Mouse (Mus musculus) gonadal fat pad, adult 2 months (tissue): ENCODE results near the gene Tfcp2l1. TPM values are rescaled to one million over a fixed set of nuclear protein-coding genes. Genes with fewer than 3 reads are reported as not detected.

Source experiments
- DNase-seq: peaks from one replicate; pipeline ENCODE4 v3.0.0-alpha.2; 2012; ENCODE audit warnings: low read depth
- polyA plus RNA-seq: library from polyadenylated mRNA; depleted of rRNA; stranded (reverse); fragments of >200 nt; gene quantifications from 2 replicates; pipeline ENCODE4 v1.2.3, GENCODE M21; 2012

Tfcp2l1 gene
- polyA plus RNA-seq, 1 experiment: 12.1 TPM

GRCm38 (mm10) chr1:118650771-118651080 lies 23.0 kb downstream of the Tfcp2l1 start:
- no peak for DNase-seq

- no peak for DNase-seq
Measured at GRCm38 (mm10) chr1:118658716-118659115, 31.0 kb downstream of the Tfcp2l1 start.

DNA sequence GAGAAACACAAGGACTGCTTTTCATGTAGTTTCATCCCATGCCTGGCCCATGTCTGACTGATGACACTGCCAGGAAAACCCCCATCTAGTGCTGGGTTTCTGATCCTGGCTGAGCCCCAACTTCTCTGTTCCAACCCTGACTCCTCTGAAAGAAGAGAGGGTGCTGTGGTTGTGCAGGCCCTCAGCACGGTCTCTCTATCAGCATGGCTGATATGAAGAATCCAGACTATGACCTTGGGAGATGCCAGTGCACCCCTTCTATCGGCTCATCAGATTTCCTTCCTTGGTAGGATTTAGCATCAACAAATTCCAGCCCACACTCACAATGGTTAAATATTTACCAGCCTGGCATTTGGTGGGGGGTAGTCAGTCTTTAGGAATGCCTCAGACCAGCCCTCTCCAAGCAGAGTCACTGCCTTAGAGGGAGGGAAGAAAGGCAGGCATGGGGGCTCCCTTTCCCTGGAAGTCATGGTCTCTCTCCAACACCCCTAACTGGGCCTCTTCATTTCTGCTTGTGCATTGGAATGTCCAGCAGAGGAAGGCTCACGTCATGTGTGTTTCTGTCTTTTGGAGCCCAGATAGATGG lies 33.2 kb downstream of the Tfcp2l1 start:
- no peak for DNase-seq

DNA sequence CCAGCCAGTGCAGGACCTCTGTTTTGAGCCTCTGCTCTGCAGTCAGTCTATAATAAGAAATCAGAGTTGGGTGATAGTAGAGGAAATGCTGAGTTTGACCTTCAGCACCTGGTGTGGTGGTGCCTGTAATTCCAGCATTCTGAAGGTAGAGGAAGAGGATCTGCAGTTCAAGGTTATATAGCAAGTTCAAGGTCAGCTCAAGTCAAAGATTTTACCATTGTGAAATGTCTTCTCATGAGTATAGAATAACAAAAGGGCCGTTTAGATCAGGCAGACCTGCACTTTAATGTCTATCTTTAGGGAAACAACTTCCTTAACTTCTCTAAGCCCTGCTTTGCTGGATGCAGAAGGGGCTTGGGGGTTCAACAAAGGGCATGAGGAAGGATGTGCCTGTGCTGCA lies 35.3 kb downstream of the Tfcp2l1 start:
- DNase-seq: no peak

- DNase-seq: no peak
Measured at GRCm38 (mm10) chr1:118667536-118667935, 39.8 kb downstream of the Tfcp2l1 start.

DNA sequence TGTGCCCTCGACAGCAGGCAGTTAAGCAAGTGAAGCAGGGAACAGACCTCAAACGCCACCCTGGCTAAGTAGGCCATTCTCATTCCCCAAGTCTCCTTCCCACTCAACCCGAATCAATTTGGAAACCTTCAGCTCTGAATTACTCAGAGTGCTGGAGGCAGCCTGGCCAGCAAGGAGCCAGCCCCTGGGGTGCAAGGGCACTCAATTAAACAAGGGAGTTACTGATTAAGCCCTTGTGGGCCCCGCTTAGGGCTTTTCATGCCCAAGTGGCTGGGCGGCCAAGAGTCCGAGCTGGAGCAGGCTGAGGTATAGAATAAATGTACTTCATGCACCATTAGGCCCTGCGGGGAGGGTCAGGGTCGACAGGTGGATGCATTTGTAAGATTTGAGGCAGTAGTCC lies 44.5 kb downstream of the Tfcp2l1 start:
- DNase-seq: no peak

DNA sequence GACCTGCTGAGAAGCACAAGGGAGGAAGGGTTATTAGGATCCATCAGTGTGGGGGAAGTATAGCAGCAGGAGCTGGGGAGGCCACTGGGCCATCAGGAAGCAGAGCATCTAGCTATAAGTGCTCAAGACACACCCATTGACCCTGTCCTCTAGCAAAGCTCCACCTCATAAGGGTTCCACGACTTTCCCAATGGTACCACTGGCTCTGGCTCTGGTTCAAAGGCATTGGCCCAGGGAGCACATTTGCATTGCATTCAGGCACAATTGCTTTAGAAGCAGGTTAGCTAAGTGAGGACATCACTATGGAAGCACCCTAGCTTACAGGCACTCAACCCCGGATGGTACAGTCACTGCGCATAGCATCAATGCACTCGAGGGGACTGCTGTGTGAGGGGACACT lies 46.4 kb downstream of the Tfcp2l1 start:
- DNase-seq: no peak

DNA sequence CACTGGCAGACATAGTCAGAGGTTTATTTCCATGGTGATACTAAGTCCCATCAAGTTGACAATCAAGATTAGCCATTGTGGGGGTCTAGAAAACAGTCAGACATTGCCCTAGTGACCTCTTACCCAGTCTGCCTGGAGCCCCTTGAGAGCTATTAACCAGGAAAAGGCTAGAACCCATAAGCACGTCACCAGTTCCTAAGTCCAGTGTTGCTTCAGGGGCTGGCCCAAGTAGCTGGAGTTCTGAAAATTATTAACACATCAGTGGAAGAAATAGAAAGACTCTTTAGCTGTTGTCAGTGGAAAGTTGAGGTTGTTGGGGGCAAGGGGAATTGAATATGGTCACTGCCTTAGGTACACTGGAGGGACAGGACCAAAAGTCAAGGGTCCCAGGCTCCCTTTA lies 54.2 kb downstream of the Tfcp2l1 start:
- DNase-seq: no peak

DNA sequence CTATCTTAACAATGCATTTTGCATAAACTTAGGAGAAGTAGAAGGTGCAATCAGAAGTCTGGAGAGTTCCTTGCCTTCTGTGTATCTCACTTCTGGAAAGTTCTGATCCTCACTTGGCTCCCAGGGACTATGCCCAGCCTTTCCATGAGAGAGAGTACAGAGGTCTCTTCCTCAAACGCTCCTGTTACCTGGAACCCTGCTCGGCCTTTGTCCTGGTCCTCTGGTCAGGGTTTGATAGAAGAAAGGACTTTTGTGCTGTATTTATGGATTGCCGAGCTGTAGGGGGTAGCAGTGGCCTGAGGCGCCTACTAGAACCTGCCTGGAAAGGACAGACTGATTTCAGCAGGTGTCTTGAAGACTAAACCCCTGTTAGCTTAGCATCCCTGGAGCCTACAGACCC lies 55.9 kb downstream of the Tfcp2l1 start:
- no peak for DNase-seq

DNA sequence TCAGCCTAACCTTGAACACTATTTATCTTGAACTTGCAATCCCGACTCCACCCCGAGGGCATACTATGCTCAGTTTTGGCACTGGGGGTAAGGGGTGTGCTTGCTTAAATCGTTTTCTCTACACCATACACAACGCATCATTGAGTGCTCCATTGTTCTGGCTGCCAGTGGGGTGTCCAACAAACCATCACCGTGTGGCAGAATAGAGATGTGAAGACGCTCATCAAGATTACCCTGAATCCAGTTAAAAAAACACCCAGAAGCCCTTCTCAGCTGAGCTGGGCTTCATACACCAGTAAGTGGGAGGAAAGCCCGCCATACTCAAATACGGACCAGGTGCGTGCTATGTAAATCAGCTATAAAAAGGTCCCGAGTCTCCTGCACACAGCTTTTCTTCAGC lies 60.0 kb downstream of the Tfcp2l1 start:
- DNase-seq: no peak

- no peak for DNase-seq
Measured at GRCm38 (mm10) chr1:118689830-118690229, 62.1 kb downstream of the Tfcp2l1 start.

DNA sequence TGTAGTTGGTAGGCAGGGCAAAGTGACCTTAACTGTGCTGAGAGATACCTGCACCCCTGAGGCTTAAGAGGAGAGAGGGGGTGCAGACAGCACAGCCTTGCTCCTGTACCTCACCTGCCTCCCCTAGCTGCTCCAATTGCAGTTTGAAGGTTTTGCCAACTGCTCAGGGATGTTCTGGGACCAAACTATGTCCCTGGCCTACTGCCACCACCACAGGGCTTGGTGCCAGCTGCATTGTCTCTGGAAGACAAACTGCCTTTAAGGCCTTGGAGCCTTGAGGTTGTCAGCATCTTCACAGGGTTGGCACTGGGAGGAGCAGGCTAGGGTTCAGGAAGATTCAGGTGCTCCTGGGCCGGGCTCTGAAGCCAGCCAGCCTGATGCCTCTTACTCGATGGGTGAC lies 66.7 kb downstream of the Tfcp2l1 start:
- no peak for DNase-seq

DNA sequence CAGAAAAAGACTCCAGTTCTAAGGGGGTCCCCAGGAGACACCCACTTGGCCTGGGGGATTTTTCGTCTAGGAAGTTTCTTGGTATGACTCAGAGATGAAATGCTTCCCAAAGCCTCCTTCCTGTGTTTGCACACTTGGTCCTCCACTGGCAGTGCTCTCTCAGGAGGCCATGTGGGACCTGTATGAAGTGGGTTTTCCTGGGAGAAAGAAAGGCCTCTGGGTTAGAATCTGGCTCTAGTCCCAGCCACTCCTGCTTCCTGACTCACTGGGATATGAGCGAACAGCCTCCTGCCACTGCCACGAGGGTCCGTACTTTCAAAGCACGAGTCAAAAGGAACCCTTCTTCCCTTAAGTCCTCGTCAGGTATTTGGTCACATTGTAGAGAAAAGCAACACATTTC lies 70.2 kb downstream of the Tfcp2l1 start:
- DNase-seq: no peak

DNA sequence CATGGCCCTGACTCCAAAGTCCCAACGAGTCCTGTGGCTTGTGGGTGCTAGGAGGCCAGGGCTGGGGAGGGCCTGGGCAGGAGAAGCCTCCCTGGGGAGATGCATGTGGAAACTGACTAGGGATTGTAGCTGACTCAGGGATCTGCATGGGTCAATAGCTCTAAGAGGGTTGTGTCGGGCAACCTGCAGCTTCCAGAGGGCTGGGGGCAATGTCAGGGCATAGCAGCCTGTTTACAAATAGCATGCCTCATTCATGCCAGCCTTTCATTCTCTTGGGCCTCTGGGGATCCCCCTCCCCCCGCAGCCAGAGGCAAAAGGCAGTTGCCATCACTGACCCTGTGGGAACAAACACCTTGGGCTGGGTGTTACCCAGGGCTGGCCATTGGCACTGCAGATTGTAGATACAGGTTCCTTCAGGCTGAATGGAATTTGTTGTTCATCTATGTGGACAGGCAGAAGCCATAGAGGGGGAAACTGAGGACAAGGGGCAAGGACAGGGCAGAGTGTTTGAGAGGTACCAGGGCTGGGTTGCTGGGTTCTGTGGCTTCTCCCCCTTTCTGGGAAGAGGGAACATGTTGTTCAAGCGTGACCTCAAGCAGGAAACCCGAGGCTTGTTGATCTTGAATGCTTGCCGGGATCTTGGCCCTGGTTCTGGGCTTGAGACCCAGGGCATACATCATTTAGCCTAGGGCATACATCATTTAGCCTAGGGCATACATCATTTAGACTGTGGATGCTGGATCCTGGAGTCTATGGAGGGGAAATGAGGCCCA lies 71.6 kb downstream of the Tfcp2l1 start:
- DNase-seq: no peak

DNA sequence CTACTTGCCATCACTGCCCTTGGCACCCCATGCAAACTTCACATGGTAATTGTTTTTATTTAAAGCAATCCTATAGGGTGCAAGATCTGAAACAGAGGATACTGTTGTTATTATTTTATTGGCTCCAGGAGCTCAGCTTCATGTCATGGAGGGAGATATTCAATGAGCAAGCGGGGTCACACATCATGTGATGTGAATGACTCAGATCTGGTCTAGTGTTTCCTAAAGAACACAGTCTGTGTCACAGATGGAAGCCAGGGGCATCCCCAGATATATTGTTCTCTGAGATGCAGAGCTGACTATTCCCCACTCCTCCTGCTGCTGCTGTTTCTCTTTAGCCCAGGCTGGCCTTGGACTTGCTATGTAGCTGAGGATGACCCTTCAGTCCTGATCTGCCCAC lies 72.2 kb downstream of the Tfcp2l1 start:
- DNase-seq: no peak

DNA sequence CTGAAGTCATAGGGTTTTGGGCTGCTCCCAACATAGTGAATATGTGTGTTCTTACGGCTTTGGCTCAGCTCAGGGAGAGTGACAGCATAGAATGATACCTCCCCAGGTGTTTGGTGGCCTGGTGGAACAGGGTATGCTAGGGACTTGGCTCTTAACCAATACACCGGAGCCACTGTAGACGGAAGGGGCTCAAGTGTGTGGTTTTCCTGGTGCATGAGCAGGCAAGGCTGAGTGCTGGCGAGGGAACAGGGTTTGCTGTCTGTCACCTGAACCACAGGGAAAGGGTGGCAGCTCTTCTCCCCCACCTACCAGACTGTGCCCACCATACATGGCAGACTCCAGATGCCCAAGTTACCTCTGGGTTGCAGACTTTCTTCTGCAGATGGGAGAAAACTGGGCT lies 83.9 kb downstream of the Tfcp2l1 start:
- DNase-seq: no peak

GRCm38 (mm10) chr1:118716225-118716624 lies 88.5 kb downstream of the Tfcp2l1 start:
- no peak for DNase-seq

- DNase-seq: no peak
Measured at GRCm38 (mm10) chr1:118718055-118718454, 90.3 kb downstream of the Tfcp2l1 start.

- DNase-seq: no peak
Measured at GRCm38 (mm10) chr1:118719699-118720098, 92.0 kb downstream of the Tfcp2l1 start.

DNA sequence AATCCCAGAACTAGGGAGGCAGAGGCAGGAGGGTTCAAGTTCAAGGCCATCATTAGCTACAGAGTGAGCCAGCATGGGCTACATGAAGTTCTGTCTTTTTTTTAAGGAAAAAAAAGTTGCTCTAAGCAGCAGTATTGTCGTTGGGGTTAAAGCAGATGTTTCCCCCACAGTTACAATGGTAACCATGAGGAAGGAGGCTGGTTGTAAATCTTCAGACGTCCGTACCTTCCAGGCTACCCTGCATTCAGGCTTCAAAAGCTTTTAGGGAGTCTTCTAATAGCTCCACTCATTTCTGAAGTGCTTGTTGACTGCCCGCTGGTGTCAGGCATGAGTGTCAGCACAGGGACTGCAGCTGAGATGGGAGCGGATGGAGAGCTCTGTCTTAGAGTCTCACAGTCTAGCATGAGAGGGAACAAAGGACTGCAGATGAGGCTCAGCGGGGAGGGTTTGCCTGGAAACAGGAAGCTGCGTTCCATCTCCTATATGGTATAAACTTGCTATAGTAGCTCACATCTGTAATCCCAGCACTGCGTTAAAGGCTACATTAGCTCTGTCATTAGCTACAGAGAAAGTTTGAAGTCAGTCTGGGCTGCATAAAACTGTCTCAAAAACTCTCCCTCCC lies 92.8 kb downstream of the Tfcp2l1 start:
- no peak for DNase-seq

- DNase-seq: no peak
Measured at GRCm38 (mm10) chr1:118727075-118727474, 99.3 kb downstream of the Tfcp2l1 start.

DNA sequence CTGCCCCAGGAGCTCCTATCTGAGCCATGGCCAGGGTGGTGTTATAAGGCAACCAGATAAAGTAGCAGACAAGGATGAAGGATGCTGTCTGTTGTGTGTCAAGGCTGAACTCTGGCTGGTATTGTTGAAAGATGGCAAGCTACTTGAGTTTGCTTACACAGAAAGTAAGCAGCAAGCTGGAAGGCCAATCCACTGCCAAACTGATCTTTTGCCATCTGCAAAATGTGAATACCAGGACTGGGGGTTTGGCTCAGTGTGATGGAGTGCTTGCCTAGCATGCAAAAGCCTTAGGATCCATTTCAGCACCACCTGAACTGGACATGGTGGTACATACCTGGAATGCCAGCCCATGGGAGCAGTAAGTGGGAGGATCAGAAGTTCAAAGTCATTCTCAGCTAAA lies 101.1 kb downstream of the Tfcp2l1 start:
- DNase-seq: no peak
